Mouse (Mus musculus): ENCODE measurements around the gene Fam155a. TPM values are rescaled to one million over a fixed set of nuclear protein-coding genes. Genes with fewer than 3 reads are reported as not detected.

Fam155a gene
- polyA plus RNA-seq, 1 experiment from 2014 or later, result 31.5 TPM

- WGBS, result 91% methylated on average over 4 of the region's 4 CpGs
- no peak overlapping the region for H3K4me3 ChIP-seq (ENCODE audit: low read depth, low read length)
- no peaks in the 10 kb centered on the region for H3K36me3 ChIP-seq (ENCODE audit: control insufficient read depth, insufficient read depth, low read length)
- H3K9me3 ChIP-seq (replicated peaks; ENCODE audit: control insufficient read depth, low read length, poor library complexity, severe bottlenecking), result no peaks in the 10 kb centered on the region
- no peak overlapping the region for H3K27ac ChIP-seq (ENCODE audit: low read length)
- H3K4me1 ChIP-seq (ENCODE audit: control insufficient read depth, insufficient read depth, low read length), result no peaks in the 10 kb centered on the region
- no peak overlapping the region for H3K9ac ChIP-seq (ENCODE audit: low read depth, low read length)
- ATAC-seq, result no peak
- H3K27me3 ChIP-seq (ENCODE audit: control insufficient read depth, insufficient read depth, low read depth, low read length), result no peaks in the 10 kb centered on the region
- H3K4me2 ChIP-seq (ENCODE audit: low read length), result no peak overlapping the region
These were observed 333.1 kb downstream of the Fam155a start for GRCm38 (mm10) chr8:9437822-9438221.

- H3K36me3 ChIP-seq (ENCODE audit: control insufficient read depth, insufficient read depth, low read length), result no peaks in the 10 kb centered on the region
- no peak overlapping the region for H3K4me2 ChIP-seq (ENCODE audit: low read length)
- no peaks in the 10 kb centered on the region for H3K9me3 ChIP-seq (replicated peaks; ENCODE audit: control insufficient read depth, low read length, poor library complexity, severe bottlenecking)
- no peak overlapping the region for H3K9ac ChIP-seq (ENCODE audit: low read depth, low read length)
- no peaks in the 10 kb centered on the region for H3K27me3 ChIP-seq (ENCODE audit: control insufficient read depth, insufficient read depth, low read depth, low read length)
- no peak for ATAC-seq
- H3K27ac ChIP-seq (ENCODE audit: low read length), result no peak overlapping the region
- no peak overlapping the region for H3K4me3 ChIP-seq (ENCODE audit: low read depth, low read length)
- no peaks in the 10 kb centered on the region; the same call in 1 of the 2 replicates for H3K4me1 ChIP-seq (ENCODE audit: control insufficient read depth, insufficient read depth, low read length)
- 50% methylated on average over 10 of the region's 10 CpGs for WGBS
These were observed 335.5 kb downstream of the Fam155a start for GRCm38 (mm10) chr8:9435501-9435900.

- Histone ChIP-seq H3K9me3 (replicated peaks; ENCODE audit: control insufficient read depth, low read length, poor library complexity, severe bottlenecking) (no peaks in the 10 kb centered on the region), H3K9ac (ENCODE audit: low read depth, low read length) (no peak overlapping the region), H3K27me3 (ENCODE audit: control insufficient read depth, insufficient read depth, low read depth, low read length) (no peaks in the 10 kb centered on the region), H3K27ac (ENCODE audit: low read length) (no peak overlapping the region), H3K4me1 (ENCODE audit: control insufficient read depth, insufficient read depth, low read length) (no peaks in the 10 kb centered on the region; the same call in 1 of the 2 replicates), H3K4me3 (ENCODE audit: low read depth, low read length) (no peak overlapping the region), H3K36me3 (ENCODE audit: control insufficient read depth, insufficient read depth, low read length) (no peaks in the 10 kb centered on the region), H3K4me2 (ENCODE audit: low read length) (no peak overlapping the region)
- ATAC-seq, result no peak
- 71% methylated on average over 11 of the region's 11 CpGs for WGBS
These were observed 338.2 kb downstream of the Fam155a start for GRCm38 (mm10) chr8:9432635-9433372.

- no peak overlapping the region for H3K9ac ChIP-seq (ENCODE audit: low read depth, low read length)
- no peaks in the 10 kb centered on the region for H3K27me3 ChIP-seq (ENCODE audit: control insufficient read depth, insufficient read depth, low read depth, low read length)
- no peaks in the 10 kb centered on the region for H3K36me3 ChIP-seq (ENCODE audit: control insufficient read depth, insufficient read depth, low read length)
- no peak overlapping the region for H3K4me3 ChIP-seq (ENCODE audit: low read depth, low read length)
- H3K4me1 ChIP-seq (ENCODE audit: control insufficient read depth, insufficient read depth, low read length), result no peaks in the 10 kb centered on the region; the same call in 1 of the 2 replicates
- no peak overlapping the region for H3K4me2 ChIP-seq (ENCODE audit: low read length)
- no peak for ATAC-seq
- no peaks in the 10 kb centered on the region for H3K9me3 ChIP-seq (replicated peaks; ENCODE audit: control insufficient read depth, low read length, poor library complexity, severe bottlenecking)
- no peak overlapping the region for H3K27ac ChIP-seq (ENCODE audit: low read length)
- 71% methylated on average over 4 of the region's 4 CpGs for WGBS
These were observed 342.1 kb downstream of the Fam155a start for GRCm38 (mm10) chr8:9428846-9429245.

GRCm38 (mm10) chr8:9424069-9424468, 346.9 kb downstream of the Fam155a start:
- no peak overlapping the region for H3K4me2 ChIP-seq (ENCODE audit: low read length)
- H3K4me3 ChIP-seq (ENCODE audit: low read depth, low read length), result no peak overlapping the region
- H3K27ac ChIP-seq (ENCODE audit: low read length), result no peak overlapping the region
- no peak overlapping the region for H3K9ac ChIP-seq (ENCODE audit: low read depth, low read length)
- whole genome bisulfite sequencing, result 87% methylated on average over 2 of the region's 2 CpGs
- H3K36me3 ChIP-seq (ENCODE audit: control insufficient read depth, insufficient read depth, low read length), result no peaks in the 10 kb centered on the region
- H3K27me3 ChIP-seq (ENCODE audit: control insufficient read depth, insufficient read depth, low read depth, low read length), result no peaks in the 10 kb centered on the region
- no peaks in the 10 kb centered on the region for H3K9me3 ChIP-seq (replicated peaks; ENCODE audit: control insufficient read depth, low read length, poor library complexity, severe bottlenecking)
- no peaks in the 10 kb centered on the region for H3K4me1 ChIP-seq (ENCODE audit: control insufficient read depth, insufficient read depth, low read length)
- ATAC-seq, result no peak

- Histone ChIP-seq H3K4me2 (ENCODE audit: low read length) (no peak overlapping the region), H3K9ac (ENCODE audit: low read depth, low read length) (no peak overlapping the region), H3K27me3 (ENCODE audit: control insufficient read depth, insufficient read depth, low read depth, low read length) (no peaks in the 10 kb centered on the region), H3K4me1 (ENCODE audit: control insufficient read depth, insufficient read depth, low read length) (no peaks in the 10 kb centered on the region), H3K27ac (ENCODE audit: low read length) (no peak overlapping the region), H3K36me3 (ENCODE audit: control insufficient read depth, insufficient read depth, low read length) (no peaks in the 10 kb centered on the region), H3K4me3 (ENCODE audit: low read depth, low read length) (no peak overlapping the region), H3K9me3 (replicated peaks; ENCODE audit: control insufficient read depth, low read length, poor library complexity, severe bottlenecking) (no peaks in the 10 kb centered on the region)
- 69% methylated on average over 5 of the region's 5 CpGs for WGBS
- ATAC-seq, result peak; percentile 29; the same call in 1 of the 2 replicates
These were observed 347.4 kb downstream of the Fam155a start for GRCm38 (mm10) chr8:9423590-9423989.

GRCm38 (mm10) chr8:9423184-9423583, 347.8 kb downstream of the Fam155a start:
- H3K9ac ChIP-seq (ENCODE audit: low read depth, low read length), result no peak overlapping the region
- no peaks in the 10 kb centered on the region for H3K9me3 ChIP-seq (replicated peaks; ENCODE audit: control insufficient read depth, low read length, poor library complexity, severe bottlenecking)
- no peaks in the 10 kb centered on the region for H3K4me1 ChIP-seq (ENCODE audit: control insufficient read depth, insufficient read depth, low read length)
- no peak overlapping the region for H3K4me2 ChIP-seq (ENCODE audit: low read length)
- H3K4me3 ChIP-seq (ENCODE audit: low read depth, low read length), result no peak overlapping the region
- no peak for ATAC-seq
- no peaks in the 10 kb centered on the region for H3K27me3 ChIP-seq (ENCODE audit: control insufficient read depth, insufficient read depth, low read depth, low read length)
- no peaks in the 10 kb centered on the region for H3K36me3 ChIP-seq (ENCODE audit: control insufficient read depth, insufficient read depth, low read length)
- WGBS, result 89% methylated on average over 2 of the region's 2 CpGs
- no peak overlapping the region for H3K27ac ChIP-seq (ENCODE audit: low read length)

- H3K9me3 ChIP-seq (replicated peaks; ENCODE audit: control insufficient read depth, low read length, poor library complexity, severe bottlenecking), result no peaks in the 10 kb centered on the region
- H3K4me1 ChIP-seq (ENCODE audit: control insufficient read depth, insufficient read depth, low read length), result 0 out of 2 replicates have a peak, but pooled peaks cover 2% of the 10 kb centered on the region
- no peaks in the 10 kb centered on the region for H3K27me3 ChIP-seq (ENCODE audit: control insufficient read depth, insufficient read depth, low read depth, low read length)
- no peak overlapping the region for H3K27ac ChIP-seq (ENCODE audit: low read length)
- no peak overlapping the region for H3K4me3 ChIP-seq (ENCODE audit: low read depth, low read length)
- no peak for ATAC-seq
- no peak overlapping the region for H3K4me2 ChIP-seq (ENCODE audit: low read length)
- 69% methylated on average over 10 of the region's 10 CpGs for WGBS
- H3K36me3 ChIP-seq (ENCODE audit: control insufficient read depth, insufficient read depth, low read length), result no peaks in the 10 kb centered on the region
- no peak overlapping the region for H3K9ac ChIP-seq (ENCODE audit: low read depth, low read length)
These were observed 351.8 kb downstream of the Fam155a start for GRCm38 (mm10) chr8:9418856-9419800.

- Histone ChIP-seq H3K27ac (ENCODE audit: low read length) (no peak overlapping the region), H3K27me3 (ENCODE audit: control insufficient read depth, insufficient read depth, low read depth, low read length) (no peaks in the 10 kb centered on the region), H3K9me3 (replicated peaks; ENCODE audit: control insufficient read depth, low read length, poor library complexity, severe bottlenecking) (no peaks in the 10 kb centered on the region), H3K9ac (ENCODE audit: low read depth, low read length) (no peak overlapping the region), H3K36me3 (ENCODE audit: control insufficient read depth, insufficient read depth, low read length) (no peaks in the 10 kb centered on the region), H3K4me3 (ENCODE audit: low read depth, low read length) (no peak overlapping the region), H3K4me1 (ENCODE audit: control insufficient read depth, insufficient read depth, low read length) (0 out of 2 replicates have a peak, but pooled peaks cover 2% of the 10 kb centered on the region), H3K4me2 (ENCODE audit: low read length) (no peak overlapping the region)
- ATAC-seq, result no peak
- 92% methylated on average over 9 of the region's 9 CpGs for WGBS
These were observed 354.8 kb downstream of the Fam155a start for GRCm38 (mm10) chr8:9416189-9416588.

Measured in midbrain, embryonic 16.5 days (tissue).